Mouse (Mus musculus): ENCODE data around the gene Tinagl1. TPM values are rescaled to one million over a fixed set of nuclear protein-coding genes. Genes with fewer than 3 reads are reported as not detected.

The Tinagl1 gene
- polyA plus RNA-seq, 1 experiment from 2014 or later, result 11.0 TPM

- Histone ChIP-seq H3K9me3 (replicated peaks) (no peaks in the 10 kb centered on the region), H3K36me3 (no peaks in the 10 kb centered on the region), H3K4me3 (no peak overlapping the region), H3K27ac (no peak overlapping the region), H3K4me1 (peaks cover 39% of the 10 kb centered on the region), H3K4me2 (replicated peaks) (no peak overlapping the region), H3K9ac (no peak overlapping the region), H3K27me3 (peaks cover 40% of the 10 kb centered on the region)
- WGBS, result 73% methylated on average over 5 of the region's 5 CpGs
- no peak for ATAC-seq (ENCODE audit: low FRiP score)
Measured at GRCm38 (mm10) chr4:130176156-130176720, 1.3 kb upstream of the Tinagl1 start.

GRCm38 (mm10) chr4:130174335-130175031 is 439 bp downstream of the Tinagl1 start:
- ATAC-seq (ENCODE audit: low FRiP score), result peak; percentile 26; the same call in 1 of the 2 replicates
- Histone ChIP-seq H3K4me3 (peak overlapping the region; percentile 4; the same call in 1 of the 2 replicates), H3K4me1 (peaks cover 39% of the 10 kb centered on the region)

GRCm38 (mm10) chr4:130173911-130174311 is 1.0 kb downstream of the Tinagl1 start:
- H3K9ac ChIP-seq, result no peak overlapping the region
- H3K4me2 ChIP-seq (replicated peaks), result peak overlapping the region; percentile 46; the same call in 1 of the 2 replicates
- WGBS, result 44% methylated on average over 19 of the region's 19 CpGs
- peaks cover 44% of the 10 kb centered on the region for H3K4me1 ChIP-seq
- H3K4me3 ChIP-seq, result peak overlapping the region; percentile 2; the same call in 1 of the 2 replicates
- no peaks in the 10 kb centered on the region for H3K36me3 ChIP-seq
- H3K27me3 ChIP-seq, result peaks cover 38% of the 10 kb centered on the region
- H3K27ac ChIP-seq, result no peak overlapping the region
- ATAC-seq (ENCODE audit: low FRiP score), result no peak
- no peaks in the 10 kb centered on the region for H3K9me3 ChIP-seq (replicated peaks)

More at GRCm38 (mm10) chr4:130174335-130175031, 439 bp downstream of the Tinagl1 start:
- Histone ChIP-seq H3K27me3 (peaks cover 38% of the 10 kb centered on the region), H3K9ac (peak overlapping the region; percentile 1; the same call in 1 of the 2 replicates), H3K36me3 (no peaks in the 10 kb centered on the region), H3K4me2 (replicated peaks) (peak overlapping the region; percentile 46), H3K9me3 (replicated peaks) (no peaks in the 10 kb centered on the region), H3K27ac (no peak overlapping the region)
- 4% methylated on average over 25 of the region's 25 CpGs for WGBS

- H3K4me2 ChIP-seq (replicated peaks), result no peak overlapping the region
- no peak overlapping the region for H3K4me3 ChIP-seq
- no peaks in the 10 kb centered on the region for H3K36me3 ChIP-seq
- H3K9ac ChIP-seq, result no peak overlapping the region
- H3K4me1 ChIP-seq, result peaks cover 51% of the 10 kb centered on the region
- no peaks in the 10 kb centered on the region for H3K9me3 ChIP-seq (replicated peaks)
- H3K27me3 ChIP-seq, result peaks cover 38% of the 10 kb centered on the region
- 74% methylated on average over 11 of the region's 11 CpGs for WGBS
- no peak for ATAC-seq (ENCODE audit: low FRiP score)
- H3K27ac ChIP-seq, result no peak overlapping the region
Measured at GRCm38 (mm10) chr4:130173060-130173822, 1.7 kb downstream of the Tinagl1 start.

GRCm38 (mm10) chr4:130171951-130172765 is 2.8 kb downstream of the Tinagl1 start:
- Histone ChIP-seq H3K4me2 (replicated peaks) (no peak overlapping the region), H3K9me3 (replicated peaks) (no peaks in the 10 kb centered on the region), H3K27ac (no peak overlapping the region), H3K36me3 (no peaks in the 10 kb centered on the region), H3K9ac (no peak overlapping the region), H3K4me1 (peaks cover 58% of the 10 kb centered on the region), H3K4me3 (no peak overlapping the region), H3K27me3 (peaks cover 43% of the 10 kb centered on the region)
- 67% methylated on average over 11 of the region's 11 CpGs for WGBS
- no peak for ATAC-seq (ENCODE audit: low FRiP score)

- Histone ChIP-seq H3K27me3 (peaks cover 42% of the 10 kb centered on the region), H3K4me2 (replicated peaks) (no peak overlapping the region), H3K9ac (no peak overlapping the region), H3K9me3 (replicated peaks) (no peaks in the 10 kb centered on the region), H3K4me1 (peaks cover 51% of the 10 kb centered on the region), H3K27ac (no peak overlapping the region), H3K36me3 (no peaks in the 10 kb centered on the region), H3K4me3 (no peak overlapping the region)
- no peak for ATAC-seq (ENCODE audit: low FRiP score)
- WGBS, result 92% methylated on average over 4 of the region's 4 CpGs
Measured at GRCm38 (mm10) chr4:130170362-130170761, 4.6 kb downstream of the Tinagl1 start.

- H3K4me3 ChIP-seq, result no peak overlapping the region
- no peaks in the 10 kb centered on the region for H3K36me3 ChIP-seq
- H3K9ac ChIP-seq, result no peak overlapping the region
- peaks cover 42% of the 10 kb centered on the region for H3K27me3 ChIP-seq
- H3K27ac ChIP-seq, result no peak overlapping the region
- peaks cover 42% of the 10 kb centered on the region for H3K4me1 ChIP-seq
- no peak overlapping the region for H3K4me2 ChIP-seq (replicated peaks)
- no peak for ATAC-seq (ENCODE audit: low FRiP score)
- 82% methylated on average over 16 of the region's 16 CpGs for WGBS
- no peaks in the 10 kb centered on the region for H3K9me3 ChIP-seq (replicated peaks)
Measured at GRCm38 (mm10) chr4:130169411-130169971, 5.4 kb downstream of the Tinagl1 start.

- H3K27ac ChIP-seq, result no peak overlapping the region
- H3K4me1 ChIP-seq, result peaks cover 38% of the 10 kb centered on the region
- no peak overlapping the region for H3K4me3 ChIP-seq
- no peaks in the 10 kb centered on the region for H3K36me3 ChIP-seq
- 32% methylated on average over 16 of the region's 16 CpGs for WGBS
- H3K9ac ChIP-seq, result no peak overlapping the region
- H3K27me3 ChIP-seq, result peaks cover 42% of the 10 kb centered on the region
- peak overlapping the region; percentile 24; the same call in 1 of the 2 replicates for H3K4me2 ChIP-seq (replicated peaks)
- no peaks in the 10 kb centered on the region for H3K9me3 ChIP-seq (replicated peaks)
- peak; percentile 46; the same call in 1 of the 2 replicates for ATAC-seq (ENCODE audit: low FRiP score)
Measured at GRCm38 (mm10) chr4:130168280-130169183, 6.4 kb downstream of the Tinagl1 start.

- Histone ChIP-seq H3K4me1 (peaks cover 45% of the 10 kb centered on the region), H3K4me2 (replicated peaks) (peak overlapping the region; percentile 27; the same call in 1 of the 2 replicates), H3K9ac (no peak overlapping the region), H3K4me3 (no peak overlapping the region), H3K27me3 (peaks cover 42% of the 10 kb centered on the region), H3K36me3 (no peaks in the 10 kb centered on the region), H3K27ac (no peak overlapping the region), H3K9me3 (replicated peaks) (no peaks in the 10 kb centered on the region)
- WGBS, result 43% methylated on average over 9 of the region's 9 CpGs
- no peak for ATAC-seq (ENCODE audit: low FRiP score)
Measured at GRCm38 (mm10) chr4:130167814-130168213, 7.1 kb downstream of the Tinagl1 start.

- Histone ChIP-seq H3K9ac (no peak overlapping the region), H3K4me2 (replicated peaks) (peak overlapping the region; percentile 27; the same call in 1 of the 2 replicates), H3K36me3 (no peaks in the 10 kb centered on the region), H3K27me3 (peaks cover 47% of the 10 kb centered on the region), H3K27ac (no peak overlapping the region), H3K9me3 (replicated peaks) (no peaks in the 10 kb centered on the region), H3K4me1 (peaks cover 44% of the 10 kb centered on the region), H3K4me3 (no peak overlapping the region)
- ATAC-seq (ENCODE audit: low FRiP score), result no peak
- WGBS, result 48% methylated on average over 22 of the region's 22 CpGs
Measured at GRCm38 (mm10) chr4:130167321-130167720, 7.6 kb downstream of the Tinagl1 start.

- peaks cover 53% of the 10 kb centered on the region for H3K27me3 ChIP-seq
- no peak overlapping the region for H3K9ac ChIP-seq
- no peaks in the 10 kb centered on the region for H3K9me3 ChIP-seq (replicated peaks)
- H3K4me1 ChIP-seq, result peaks cover 38% of the 10 kb centered on the region
- H3K36me3 ChIP-seq, result no peaks in the 10 kb centered on the region
- H3K4me3 ChIP-seq, result no peak overlapping the region
- 77% methylated on average over 8 of the region's 8 CpGs for WGBS
- ATAC-seq (ENCODE audit: low FRiP score), result no peak
- no peak overlapping the region for H3K27ac ChIP-seq
- H3K4me2 ChIP-seq (replicated peaks), result no peak overlapping the region
Measured at GRCm38 (mm10) chr4:130166592-130166991, 8.3 kb downstream of the Tinagl1 start.
